Mouse (Mus musculus) forebrain, embryonic 14.5 days (tissue): Measurements from ENCODE around the gene Fas. TPM values are rescaled to one million over a fixed set of nuclear protein-coding genes. Genes with fewer than 3 reads are reported as not detected.

Source experiments
- ATAC-seq: fragments of 200-750 bp; cut with Nextera tagmentation; 2 replicates; pipeline ENCODE4 v1.8.0; 2017; ENCODE audit warnings: mild to moderate bottlenecking, moderate library complexity
- DNase-seq: peaks from one replicate; pipeline ENCODE4 v3.0.0-alpha.2; 2015; ENCODE audit warnings: low spot score
- H3K27ac ChIP-seq: fragments of 300-500 bp; sonication (generic); 2 replicates; pipeline ENCODE4 v1.5.1; 2014; ENCODE audit warnings: low read depth, mild to moderate bottlenecking, control low read depth, low read length, moderate library complexity
- H3K27me3 ChIP-seq: fragments of 300-500 bp; sonication (generic); replicated peaks from 2 replicates; pipeline ENCODE4 v1.6.1; 2014; ENCODE audit warnings: low read length, control low read depth, mixed read lengths; ENCODE audit not compliant: control insufficient read depth, insufficient read depth
- H3K36me3 ChIP-seq: fragments of 300-500 bp; sonication (generic); 2 replicates; pipeline ENCODE4 v1.6.1; 2014; ENCODE audit warnings: low read length, control low read depth; ENCODE audit not compliant: control insufficient read depth, insufficient read depth
- H3K4me1 ChIP-seq: fragments of 300-500 bp; sonication (generic); 2 replicates; pipeline ENCODE4 v1.6.1; 2014; ENCODE audit warnings: antibody characterized with exemption, low read length, control low read depth; ENCODE audit not compliant: control insufficient read depth, insufficient read depth
- H3K4me2 ChIP-seq: fragments of 300-500 bp; sonication (generic); 2 replicates; pipeline ENCODE4 v1.6.1; 2014; ENCODE audit warnings: mild to moderate bottlenecking, control low read depth, low read length
- H3K4me3 ChIP-seq: fragments of 300-500 bp; sonication (generic); 2 replicates; pipeline ENCODE4 v1.5.1; 2014; ENCODE audit warnings: low read depth, low read length, control low read depth
- H3K9ac ChIP-seq: fragments of 300-500 bp; sonication (generic); 2 replicates; pipeline ENCODE4 v1.6.1; 2014; ENCODE audit warnings: mild to moderate bottlenecking, low read length, control low read depth, moderate library complexity
- H3K9me3 ChIP-seq: fragments of 300-500 bp; sonication (generic); replicated peaks from 2 replicates; pipeline ENCODE4 v1.6.1; 2016; ENCODE audit warnings: low read length, control low read depth, mixed read lengths; ENCODE audit not compliant: control insufficient read depth
- WGBS: fragments of 180-500 bp; shearing (Covaris S2); extraction: QIAGEN DNeasy Blood & Tissue Kit; methylation state at CpG from one replicate; pipeline ENCODE4 v1.1.7; 2014; 5-methylcytosine and 5-hydroxymethylcytosine counted together
- polyA plus RNA-seq: library from polyadenylated mRNA; unstranded; fragments of >200 nt; fragmentation: Nextera tagmentation; extraction: Ambion mirVana; gene quantifications from 2 replicates; pipeline ENCODE4 v1.2.1, GENCODE M21; 2014

Gene Fas
- polyA plus RNA-seq, 1 experiment from 2014 or later: 0.28 TPM

GRCm38 (mm10) chr19:34304917-34305316 is 14.5 kb downstream of the Fas start:
- DNase-seq: no peak
- no peak overlapping the region for H3K4me3 ChIP-seq
- H3K36me3 ChIP-seq: no peaks in the 10 kb centered on the region
- no peak overlapping the region for H3K4me2 ChIP-seq
- no peak overlapping the region for H3K27ac ChIP-seq
- H3K9ac ChIP-seq: no peak overlapping the region
- H3K27me3 ChIP-seq: no peaks in the 10 kb centered on the region
- no peak for ATAC-seq
- no peaks in the 10 kb centered on the region for H3K4me1 ChIP-seq
- H3K9me3 ChIP-seq: no peaks in the 10 kb centered on the region

GRCm38 (mm10) chr19:34306794-34307193 is 16.3 kb downstream of the Fas start:
- ATAC-seq (no peak), DNase-seq (no peak)
- Histone ChIP-seq H3K27me3 (no peaks in the 10 kb centered on the region), H3K36me3 (no peaks in the 10 kb centered on the region), H3K27ac (no peak overlapping the region), H3K4me2 (no peak overlapping the region), H3K4me3 (no peak overlapping the region), H3K4me1 (no peaks in the 10 kb centered on the region), H3K9me3 (no peaks in the 10 kb centered on the region), H3K9ac (no peak overlapping the region)
- 84% methylated on average over 6 of the region's 6 CpGs for WGBS

GRCm38 (mm10) chr19:34312151-34312728 is 21.8 kb downstream of the Fas start:
- no peaks in the 10 kb centered on the region for H3K4me1 ChIP-seq
- H3K9ac ChIP-seq: no peak overlapping the region
- no peak overlapping the region for H3K4me2 ChIP-seq
- H3K4me3 ChIP-seq: no peak overlapping the region
- no peak for ATAC-seq
- no peaks in the 10 kb centered on the region for H3K27me3 ChIP-seq
- H3K27ac ChIP-seq: no peak overlapping the region
- WGBS: 54% methylated on average over 5 of the region's 5 CpGs
- H3K9me3 ChIP-seq: no peaks in the 10 kb centered on the region
- DNase-seq: no peak
- H3K36me3 ChIP-seq: no peaks in the 10 kb centered on the region

GRCm38 (mm10) chr19:34328051-34328450 is 37.6 kb downstream of the Fas start:
- Histone ChIP-seq H3K9ac (no peak overlapping the region), H3K4me1 (no peaks in the 10 kb centered on the region), H3K27me3 (no peaks in the 10 kb centered on the region), H3K4me3 (no peak overlapping the region), H3K4me2 (no peak overlapping the region), H3K9me3 (no peaks in the 10 kb centered on the region), H3K36me3 (no peaks in the 10 kb centered on the region), H3K27ac (no peak overlapping the region)
- WGBS: 62% methylated on average over 3 of the region's 3 CpGs
- DNase-seq (no peak), ATAC-seq (no peak)

GRCm38 (mm10) chr19:34334300-34334699 is 43.8 kb downstream of the Fas start:
- WGBS: 0% methylated on average over 2 of the region's 2 CpGs
- Histone ChIP-seq H3K36me3 (no peaks in the 10 kb centered on the region), H3K9ac (no peak overlapping the region), H3K9me3 (no peaks in the 10 kb centered on the region), H3K27ac (no peak overlapping the region), H3K4me2 (no peak overlapping the region), H3K4me1 (no peaks in the 10 kb centered on the region), H3K27me3 (no peaks in the 10 kb centered on the region), H3K4me3 (no peak overlapping the region)
- ATAC-seq (peak; percentile 70; the same call in 1 of the 2 replicates), DNase-seq (peak; percentile 84)

GRCm38 (mm10) chr19:34344702-34345101 is 54.2 kb downstream of the Fas start:
- 85% methylated on average over 2 of the region's 2 CpGs for WGBS
- no peak; the same call in 1 of the 2 replicates for ATAC-seq

GRCm38 (mm10) chr19:34345616-34346267 is 55.3 kb downstream of the Fas start:
- whole genome bisulfite sequencing: 39% methylated on average over 8 of the region's 8 CpGs
- H3K27me3 ChIP-seq: no peaks in the 10 kb centered on the region
- ATAC-seq: peak; percentile 73; the same call in 1 of the 2 replicates
- no peaks in the 10 kb centered on the region for H3K4me1 ChIP-seq
- no peaks in the 10 kb centered on the region for H3K9me3 ChIP-seq
- no peak overlapping the region for H3K4me2 ChIP-seq
- H3K4me3 ChIP-seq: no peak overlapping the region
- no peak overlapping the region for H3K9ac ChIP-seq
- DNase-seq: peak; percentile 83
- no peaks in the 10 kb centered on the region for H3K36me3 ChIP-seq
- H3K27ac ChIP-seq: peak overlapping the region; percentile 10; the same call in 1 of the 2 replicates

More at GRCm38 (mm10) chr19:34344702-34345101, 54.2 kb downstream of the Fas start:
- peak; percentile 4 for DNase-seq
- Histone ChIP-seq H3K27ac (no peak overlapping the region), H3K9me3 (no peaks in the 10 kb centered on the region), H3K9ac (no peak overlapping the region), H3K36me3 (no peaks in the 10 kb centered on the region), H3K4me3 (no peak overlapping the region), H3K4me1 (no peaks in the 10 kb centered on the region), H3K27me3 (no peaks in the 10 kb centered on the region), H3K4me2 (no peak overlapping the region)

GRCm38 (mm10) chr19:34353291-34353805 is 62.9 kb downstream of the Fas start:
- Histone ChIP-seq H3K9me3 (no peaks in the 10 kb centered on the region), H3K4me3 (no peak overlapping the region), H3K36me3 (no peaks in the 10 kb centered on the region), H3K4me1 (no peaks in the 10 kb centered on the region), H3K27me3 (no peaks in the 10 kb centered on the region), H3K27ac (no peak overlapping the region), H3K9ac (no peak overlapping the region), H3K4me2 (no peak overlapping the region)
- 36% methylated on average over 3 of the region's 3 CpGs for WGBS
- ATAC-seq (no peak), DNase-seq (peak; percentile 14)

- no peak overlapping the region for H3K27ac ChIP-seq
- DNase-seq (no peak), ATAC-seq (no peak)
- H3K27me3 ChIP-seq: no peaks in the 10 kb centered on the region
- H3K4me1 ChIP-seq: no peaks in the 10 kb centered on the region
- H3K36me3 ChIP-seq: no peaks in the 10 kb centered on the region
- no peak overlapping the region for H3K4me3 ChIP-seq
- no peak overlapping the region for H3K9ac ChIP-seq
- peaks cover 5% of the 10 kb centered on the region; the same call in 1 of the 2 replicates for H3K9me3 ChIP-seq
- H3K4me2 ChIP-seq: no peak overlapping the region
- 93% methylated on average over 1 of the region's 1 CpGs for WGBS
These were observed 72.2 kb downstream of the Fas start for GRCm38 (mm10) chr19:34362639-34363038.
